Mouse (Mus musculus) liver, embryonic 14.5 days (tissue): ENCODE data around the gene Kcnj11.

Experiments
- CTCF ChIP-seq: IDR thresholded peaks from 2 replicates; pipeline ENCODE4 v1.5.1; 2016; ENCODE audit warnings: antibody characterized with exemption, low read depth, control low read depth
- EP300 ChIP-seq: IDR thresholded peaks from 2 replicates; pipeline ENCODE4 v1.6.1; 2016; ENCODE audit warnings: antibody characterized with exemption, low read depth

- TF ChIP-seq CTCF (no peak), EP300 (no peak)
These were observed 11.4 kb upstream of the Kcnj11 start for GRCm38 (mm10) chr7:46111938-46112337.
